In genomic region chr1:152229709-152230108, GRCm38 (mm10) we compare ENCODE assay signal across 16 mouse cellular contexts.
"Had no signal": no experiment of that assay in that cellular context is flagged by ENCODE, and none has a peak within 500 bp of the region (broad histone marks: within the 10 kb centered on the region; RNA-seq: fewer than 3 reads in every experiment).

No protein-coding gene starts in this region.

- H3K9me3 ChIP-seq: limb, embryonic 12.5 days; liver, embryonic 13.5 days; neural tube, embryonic 12.5 days; neural tube, embryonic 15.5 days had no signal

- H3K4me2 ChIP-seq: limb, embryonic 12.5 days; liver, embryonic 13.5 days; midbrain, embryonic 11.5 days; neural tube, embryonic 12.5 days; neural tube, embryonic 15.5 days had no signal

- H3K27ac ChIP-seq: limb, embryonic 12.5 days; liver, embryonic 13.5 days; neural tube, embryonic 12.5 days; neural tube, embryonic 15.5 days; stomach, postnatal 0 days had no signal

- H3K4me1 ChIP-seq: limb, embryonic 12.5 days; liver, embryonic 13.5 days had no signal

- DNase-seq: kidney, postnatal 14 days; kidney, postnatal 4 days; liver, embryonic 13.5 days; lung, adult 2 months; lung, postnatal 14 days; lung, postnatal 4 days; midbrain, embryonic 14.5 days; right cerebral cortex, postnatal 4 days; thymus, adult 2 months; thymus, postnatal 14 days; thymus, postnatal 4 days had no signal

- H3K36me3 ChIP-seq: limb, embryonic 12.5 days; liver, embryonic 13.5 days; neural tube, embryonic 12.5 days; neural tube, embryonic 15.5 days had no signal

- H3K27me3 ChIP-seq: limb, embryonic 12.5 days; liver, embryonic 13.5 days; neural tube, embryonic 12.5 days; neural tube, embryonic 15.5 days had no signal

- H3K9ac ChIP-seq: limb, embryonic 12.5 days; liver, embryonic 13.5 days; neural tube, embryonic 12.5 days; neural tube, embryonic 15.5 days had no signal

- H3K4me3 ChIP-seq: limb, embryonic 12.5 days; liver, embryonic 13.5 days; neural tube, embryonic 12.5 days; neural tube, embryonic 15.5 days had no signal
